Mouse (Mus musculus): ENCODE data around the gene Nlrp4b.
"Not testable (repeated sequence)": the region's sequence is repeated elsewhere in the genome, so short reads cannot be mapped to it uniquely, and the experiment has no call there.

Nlrp4b gene

GRCm38 (mm10) chr7:10687489-10687888 lies at the start of gene Nlrp4b:
Gene Nlrp4b, plus strand, starts transcription at chr7:10687789.
- no peak for DNase-seq (ENCODE audit: low spot score in 2 of 2)

- DNase-seq (ENCODE audit: low spot score in 2 of 2), result no peak
Observed at GRCm38 (mm10) chr7:10754264-10754663, 66.7 kb downstream of the Nlrp4b start, which contains the start of gene Vmn1r71. Gene Vmn1r71, minus strand, starts transcription at chr7:10754364.

GRCm38 (mm10) chr7:10757551-10757950 lies 70.0 kb downstream of the Nlrp4b start:
- not testable (repeated sequence) for DNase-seq (ENCODE audit: low spot score in 2 of 2)
